Mouse (Mus musculus) ES-Bruce4 (cell line): Measurements from ENCODE around the gene Zfp385c. TPM values are rescaled to one million over a fixed set of nuclear protein-coding genes. Genes with fewer than 3 reads are reported as not detected.

Source experiments
- H3K27ac ChIP-seq: 2 replicates; pipeline ENCODE4 v1.5.1; 2012; ENCODE audit warnings: low read length, inconsistent platforms; ENCODE audit not compliant: insufficient read depth
- H3K27me3 ChIP-seq: 2 replicates; pipeline ENCODE4 v1.6.1; 2012; ENCODE audit warnings: mild to moderate bottlenecking, low read length, inconsistent platforms; ENCODE audit not compliant: control insufficient read depth, poor library complexity, insufficient read depth, severe bottlenecking
- H3K36me3 ChIP-seq: 2 replicates; pipeline ENCODE4 v1.6.1; 2012; ENCODE audit warnings: inconsistent platforms, mild to moderate bottlenecking, low read length, moderate library complexity; ENCODE audit not compliant: control insufficient read depth, poor library complexity, insufficient read depth, severe bottlenecking
- H3K4me1 ChIP-seq: one replicate; pipeline ENCODE4 v1.8.1; 2011; ENCODE audit warnings: low read length; ENCODE audit not compliant: control insufficient read depth, insufficient read depth
- H3K4me3 ChIP-seq: 2 replicates; pipeline ENCODE4 v1.5.1; 2011; ENCODE audit warnings: low read depth, mild to moderate bottlenecking, low read length
- H3K9ac ChIP-seq: 2 replicates; pipeline ENCODE4 v1.6.1; 2012; ENCODE audit warnings: low read depth, mild to moderate bottlenecking, inconsistent platforms; ENCODE audit not compliant: poor library complexity, severe bottlenecking
- H3K9me3 ChIP-seq: replicated peaks from 2 replicates; pipeline ENCODE4 v1.6.1; 2012; ENCODE audit warnings: mild to moderate bottlenecking, low read length, inconsistent platforms; ENCODE audit not compliant: control insufficient read depth, poor library complexity, insufficient read depth, severe bottlenecking
- CTCF ChIP-seq: IDR thresholded peaks from one replicate; pipeline ENCODE4 v1.8.1; 2011; ENCODE audit warnings: low read depth, low read length
- EP300 ChIP-seq: IDR thresholded peaks from 2 replicates; pipeline ENCODE4 v1.6.1; 2011; ENCODE audit warnings: low read depth, low read length; ENCODE audit not compliant: insufficient read depth
- POLR2A ChIP-seq: IDR thresholded peaks from one replicate; pipeline ENCODE4 v1.8.1; 2011; ENCODE audit warnings: low read length; ENCODE audit not compliant: insufficient read depth
- polyA plus RNA-seq: library from polyadenylated mRNA; stranded (reverse); fragments of >200 nt; gene quantifications from 2 replicates; pipeline ENCODE4 v1.2.4, GENCODE M21; 2011; ENCODE audit warnings: low read depth; ENCODE audit not compliant: missing spikeins, insufficient read depth, insufficient read length

Zfp385c gene
- polyA plus RNA-seq, 1 experiment = 1.9 TPM

DNA sequence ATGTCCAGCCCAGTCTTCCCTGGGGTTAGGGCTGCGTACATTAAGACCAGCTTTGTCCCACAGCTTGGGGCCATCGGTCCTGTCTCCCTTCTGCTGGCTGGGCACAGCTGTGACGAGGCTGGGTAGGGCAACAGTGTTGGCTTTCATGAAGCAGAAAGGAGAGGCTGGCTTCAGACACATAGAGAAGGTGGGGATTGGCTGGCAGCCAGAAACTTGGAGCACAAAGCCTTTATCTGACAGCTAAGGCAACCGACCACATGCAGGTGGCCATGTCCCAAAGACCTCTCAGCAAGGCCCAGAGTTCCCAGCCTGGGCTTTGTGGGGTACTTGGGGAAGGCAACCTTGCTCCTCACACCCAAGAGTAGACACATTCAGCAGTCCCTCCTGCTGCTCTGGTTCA lies 110.5 kb downstream of the Zfp385c start:
- Histone ChIP-seq H3K36me3 (peaks cover 53% of the 10 kb centered on the region), H3K9me3 (no peaks in the 10 kb centered on the region), H3K27ac (no peak overlapping the region), H3K4me3 (no peak overlapping the region), H3K27me3 (no peaks in the 10 kb centered on the region), H3K9ac (no peak overlapping the region), H3K4me1 (no peaks in the 10 kb centered on the region)
- TF ChIP-seq EP300 (no peak), CTCF (no peak), POLR2A (no peak)

DNA sequence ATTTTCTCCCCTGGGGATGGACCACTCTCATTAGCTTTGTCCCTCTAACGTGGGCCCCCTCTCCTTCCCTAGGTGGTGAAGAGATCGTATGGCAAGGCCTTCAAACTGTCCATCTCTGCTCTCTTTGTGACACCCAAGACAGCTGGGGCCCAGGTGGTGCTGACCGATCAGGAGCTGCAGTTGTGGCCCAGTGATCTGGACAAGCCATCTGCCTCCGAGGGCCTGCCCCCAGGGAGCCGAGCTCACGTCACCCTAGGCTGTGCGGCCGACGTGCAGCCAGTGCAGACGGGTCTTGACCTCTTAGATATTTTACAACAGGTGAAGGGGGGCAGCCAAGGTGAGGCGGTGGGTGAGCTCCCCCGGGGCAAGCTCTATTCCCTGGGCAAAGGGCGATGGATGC lies 112.0 kb downstream of the Zfp385c start:
- Histone ChIP-seq H3K4me3 (no peak overlapping the region), H3K27ac (no peak overlapping the region), H3K4me1 (no peaks in the 10 kb centered on the region), H3K9ac (no peak overlapping the region), H3K27me3 (no peaks in the 10 kb centered on the region), H3K36me3 (peaks cover 39% of the 10 kb centered on the region), H3K9me3 (no peaks in the 10 kb centered on the region)
- TF ChIP-seq EP300 (no peak), CTCF (no peak), POLR2A (no peak)

DNA sequence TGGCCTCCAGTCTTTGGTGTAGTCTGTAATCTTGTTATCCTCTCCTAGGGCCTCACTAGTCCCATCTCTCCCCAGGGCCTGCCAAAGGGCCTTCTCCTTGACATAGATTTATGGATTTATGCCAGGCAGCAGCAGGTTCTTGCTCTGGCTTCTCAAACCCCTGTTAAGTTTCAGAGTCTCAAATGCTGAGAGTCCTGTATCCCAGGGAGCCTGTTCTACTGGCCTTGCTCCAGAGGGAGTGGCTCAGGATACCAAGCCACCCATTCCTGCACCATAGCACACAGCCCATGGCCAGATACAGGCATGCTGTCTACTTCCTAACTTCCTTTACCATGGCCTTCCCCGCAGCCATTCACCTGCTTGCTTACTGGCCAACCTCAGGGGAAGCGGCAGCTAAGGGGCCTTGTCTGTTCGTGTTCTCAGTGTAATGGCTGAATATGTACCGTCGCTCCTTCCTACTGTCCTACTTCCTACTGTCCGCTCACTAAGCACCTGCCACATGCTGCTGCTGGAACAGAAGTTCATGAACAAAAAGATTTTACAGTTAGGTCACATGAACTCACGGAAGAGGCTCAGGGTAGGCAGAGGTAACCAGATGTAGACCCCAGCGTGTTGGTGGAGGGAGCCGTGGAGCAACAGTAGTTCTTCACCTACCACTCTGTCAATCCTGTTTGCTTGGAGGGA lies 113.0 kb downstream of the Zfp385c start:
- Histone ChIP-seq H3K9me3 (no peaks in the 10 kb centered on the region), H3K9ac (no peak overlapping the region), H3K36me3 (peaks cover 28% of the 10 kb centered on the region), H3K4me3 (no peak overlapping the region), H3K27ac (no peak overlapping the region), H3K4me1 (no peaks in the 10 kb centered on the region), H3K27me3 (no peaks in the 10 kb centered on the region)
- no peak for TF ChIP-seq POLR2A
- no peak for TF ChIP-seq CTCF
- no peak for TF ChIP-seq EP300

DNA sequence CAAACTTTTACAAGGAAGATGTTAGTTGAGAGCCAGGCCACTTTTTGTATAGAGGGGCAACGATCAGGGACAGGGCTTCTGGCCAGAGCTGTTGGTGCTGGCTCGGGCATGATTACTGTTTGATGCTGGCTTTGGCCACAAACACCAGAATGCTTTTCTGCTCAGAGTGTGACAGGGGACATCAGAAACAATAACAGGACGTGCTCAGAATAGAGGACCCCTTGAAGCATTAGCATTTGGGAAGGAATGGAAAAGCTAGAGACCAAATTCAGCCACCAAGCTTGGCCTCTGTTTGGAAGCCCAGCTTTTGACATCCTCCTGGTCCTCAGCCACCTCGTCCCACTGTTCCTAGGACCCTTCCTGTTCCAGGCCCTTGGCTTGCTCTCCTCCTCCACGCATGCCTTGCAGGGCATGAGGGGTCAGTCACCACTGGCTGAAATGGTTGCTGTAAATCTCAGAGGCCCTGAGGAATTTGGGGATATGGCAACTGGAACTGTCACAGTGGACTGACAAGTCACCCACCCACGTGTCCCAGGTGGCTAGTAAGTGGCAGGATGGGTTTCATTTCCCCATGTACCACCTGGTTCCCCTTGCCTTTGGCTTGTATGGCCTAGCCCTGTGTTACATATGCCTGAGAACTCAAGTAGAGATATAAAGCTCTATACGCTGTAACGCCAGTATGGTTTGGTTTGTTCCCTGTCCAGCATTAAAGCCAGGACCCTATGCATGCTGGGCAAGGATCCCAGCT lies 114.2 kb downstream of the Zfp385c start:
- Histone ChIP-seq H3K9me3 (no peaks in the 10 kb centered on the region), H3K36me3 (peaks cover 16% of the 10 kb centered on the region), H3K4me3 (no peak overlapping the region), H3K27me3 (no peaks in the 10 kb centered on the region), H3K4me1 (no peaks in the 10 kb centered on the region), H3K9ac (no peak overlapping the region), H3K27ac (no peak overlapping the region)
- TF ChIP-seq EP300 (no peak), CTCF (no peak), POLR2A (no peak)

Other genes with a start within 250 kb of the Zfp385c start
- gene Klhl11, start 219.7 kb downstream of the Zfp385c start, polyA plus RNA-seq = 18.4 and 19.6 TPM in 2 replicates
- gene Acly, start 164.5 kb downstream of the Zfp385c start, polyA plus RNA-seq = 225 and 232 TPM in 2 replicates
- 2.5 and 3.4 TPM in 2 replicates for gene Ttc25, start 146.8 kb downstream of the Zfp385c start, polyA plus RNA-seq
- gene Cnp, start 117.6 kb downstream of the Zfp385c start, polyA plus RNA-seq = 6.9 and 7.5 TPM in 2 replicates
- 29.1 and 30.0 TPM in 2 replicates for gene Nkiras2, start 73.2 kb downstream of the Zfp385c start, polyA plus RNA-seq
- gene Dnajc7, start 72.3 kb downstream of the Zfp385c start, polyA plus RNA-seq = 369 and 376 TPM in 2 replicates
- 1.5 and 1.8 TPM in 2 replicates for gene Dhx58, start 11.8 kb upstream of the Zfp385c start, polyA plus RNA-seq
- 61.3 and 63.1 TPM in 2 replicates for gene Kat2a, start 20.0 kb upstream of the Zfp385c start, polyA plus RNA-seq
- not detected in 2 replicates for gene Hspb9, start 21.4 kb upstream of the Zfp385c start, polyA plus RNA-seq
- gene Rab5c, start 45.8 kb upstream of the Zfp385c start, polyA plus RNA-seq = 95.2 and 95.3 TPM in 2 replicates
- 0.17 and 0.21 TPM in 2 replicates for gene Kcnh4, start 67.5 kb upstream of the Zfp385c start, polyA plus RNA-seq
- gene Hcrt, start 70.5 kb upstream of the Zfp385c start, polyA plus RNA-seq = not detected in 2 replicates
- gene Ghdc, start 78.5 kb upstream of the Zfp385c start, polyA plus RNA-seq = 5.4 and 5.8 TPM in 2 replicates
- 7.3 and 7.6 TPM in 2 replicates for gene Stat5b, start 158.3 kb upstream of the Zfp385c start, polyA plus RNA-seq
- gene Stat5a, start 166.9 kb upstream of the Zfp385c start, polyA plus RNA-seq = 3.6 and 4.4 TPM in 2 replicates
- 31.2 and 39.8 TPM in 2 replicates for gene Stat3, start 247.1 kb upstream of the Zfp385c start, polyA plus RNA-seq